Mouse (Mus musculus) olfactory bulb, adult 2 months (tissue): ENCODE measurements around the gene Hpcal4. TPM values are rescaled to one million over a fixed set of nuclear protein-coding genes. Genes with fewer than 3 reads are reported as not detected.
A peak's percentile ranks its signal among the peaks of the same experiment; 100 is the strongest.

Source experiments
- H3K27ac ChIP-seq: fragments of 200-500 bp; 2 replicates; pipeline ENCODE4 v1.5.1; 2012; ENCODE audit warnings: low read depth, low read length; ENCODE audit not compliant: insufficient read depth
- H3K4me1 ChIP-seq: fragments of 200-500 bp; 2 replicates; pipeline ENCODE4 v1.6.1; 2012; ENCODE audit warnings: low read length; ENCODE audit not compliant: control insufficient read depth, insufficient read depth
- H3K4me3 ChIP-seq: fragments of 200-500 bp; 2 replicates; pipeline ENCODE4 v1.5.1; 2012; ENCODE audit warnings: mild to moderate bottlenecking, low read depth, low read length, moderate library complexity; ENCODE audit not compliant: insufficient read depth
- CTCF ChIP-seq: fragments of 200-500 bp; IDR thresholded peaks from 2 replicates; pipeline ENCODE4 v1.5.1; 2012; ENCODE audit warnings: low read depth, mild to moderate bottlenecking, low read length, moderate library complexity; ENCODE audit not compliant: insufficient read depth
- POLR2A ChIP-seq: fragments of 200-500 bp; IDR thresholded peaks from 2 replicates; pipeline ENCODE4 v1.6.1; 2012; ENCODE audit warnings: mild to moderate bottlenecking, low read depth, low read length, moderate library complexity; ENCODE audit not compliant: insufficient read depth
- WGBS: fragments of 180-500 bp; shearing (Covaris S2); methylation state at CpG from one replicate; pipeline ENCODE4 v1.1.7; 2018; 5-methylcytosine and 5-hydroxymethylcytosine counted together
- polyA plus RNA-seq: library from polyadenylated mRNA; stranded (reverse); fragments of >200 nt; gene quantifications from 2 replicates; pipeline ENCODE4 v1.2.4, GENCODE M21; 2012; ENCODE audit warnings: low replicate concordance; ENCODE audit not compliant: missing spikeins, insufficient read depth, insufficient read length

Gene Hpcal4
- polyA plus RNA-seq, 1 experiment: 61.6 TPM

- Histone ChIP-seq H3K27ac (no peak overlapping the region), H3K4me3 (no peak overlapping the region), H3K4me1 (peaks cover 9% of the 10 kb centered on the region; the same call in 1 of the 2 replicates)
- TF ChIP-seq POLR2A (no peak), CTCF (no peak)
- WGBS: 63% methylated on average over 1 of the region's 1 CpGs
These were observed 32.3 kb downstream of the Hpcal4 start for GRCm38 (mm10) chr4:123215367-123215766.

- Histone ChIP-seq H3K4me3 (no peak overlapping the region), H3K4me1 (peaks cover 9% of the 10 kb centered on the region; the same call in 1 of the 2 replicates), H3K27ac (no peak overlapping the region)
- TF ChIP-seq POLR2A (no peak), CTCF (peak; percentile 52)
- WGBS: 18% methylated on average over 1 of the region's 1 CpGs
These were observed 33.8 kb downstream of the Hpcal4 start for GRCm38 (mm10) chr4:123216782-123217181.

DNA sequence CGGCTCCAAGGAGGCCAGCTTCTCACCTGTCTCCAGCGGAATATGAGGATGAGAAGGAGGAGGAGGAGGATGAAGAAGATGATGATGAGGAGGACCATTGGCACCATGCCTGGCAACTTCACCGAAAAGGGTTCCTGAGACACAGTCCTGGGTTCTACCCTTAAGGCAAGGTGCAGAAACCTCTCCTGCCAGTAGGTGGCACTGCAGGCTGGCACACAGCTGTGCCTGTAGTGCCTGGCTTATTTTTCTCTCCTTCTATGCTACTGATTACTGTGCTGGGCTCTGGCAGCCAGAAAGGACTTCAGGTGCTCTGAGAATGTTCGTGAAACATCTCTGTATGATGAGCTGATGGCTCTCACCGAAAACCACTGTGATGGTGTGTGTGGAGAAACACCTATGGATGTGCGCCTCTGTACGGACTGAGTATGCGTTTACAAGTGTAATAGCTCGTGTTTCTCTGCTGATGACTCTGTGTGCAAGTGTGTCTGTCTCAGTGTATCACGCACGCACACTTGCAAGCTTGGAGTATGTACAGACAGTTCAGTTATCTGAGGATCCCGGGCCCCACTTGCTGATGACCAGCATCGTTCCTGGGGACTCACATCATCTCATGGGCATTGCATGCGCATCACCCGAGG, 36.8 kb downstream of the Hpcal4 start:
- Histone ChIP-seq H3K4me3 (no peak overlapping the region), H3K27ac (no peak overlapping the region), H3K4me1 (peaks cover 7% of the 10 kb centered on the region; the same call in 1 of the 2 replicates)
- TF ChIP-seq POLR2A (no peak), CTCF (peak; percentile 80)
- 68% methylated on average over 15 of the region's 15 CpGs for WGBS

DNA sequence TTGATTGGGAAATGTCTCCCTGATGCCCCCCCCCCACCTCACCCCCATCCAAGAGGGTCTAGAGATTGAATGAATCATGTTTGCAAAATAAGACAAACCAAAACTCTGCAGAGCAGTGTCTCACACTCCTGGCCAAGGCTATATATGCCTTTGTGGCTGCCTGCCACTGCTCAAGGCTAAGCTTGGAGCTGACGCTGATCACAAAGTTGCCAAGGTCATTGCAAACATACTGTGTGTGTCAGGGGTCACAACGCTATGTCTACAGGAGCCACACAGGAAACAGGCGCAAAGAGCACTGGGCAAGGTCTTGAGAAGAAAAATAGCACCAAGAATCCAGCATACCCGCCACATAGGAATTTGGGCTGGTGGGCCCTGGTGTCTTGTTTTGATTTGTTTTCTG, 37.6 kb downstream of the Hpcal4 start:
- 92% methylated on average over 4 of the region's 4 CpGs for WGBS
- no peak overlapping the region for H3K27ac ChIP-seq
- TF ChIP-seq POLR2A: no peak
- TF ChIP-seq CTCF: no peak
- H3K4me1 ChIP-seq: 0 out of 2 replicates have a peak, but pooled peaks cover 4% of the 10 kb centered on the region
- no peak overlapping the region for H3K4me3 ChIP-seq

DNA sequence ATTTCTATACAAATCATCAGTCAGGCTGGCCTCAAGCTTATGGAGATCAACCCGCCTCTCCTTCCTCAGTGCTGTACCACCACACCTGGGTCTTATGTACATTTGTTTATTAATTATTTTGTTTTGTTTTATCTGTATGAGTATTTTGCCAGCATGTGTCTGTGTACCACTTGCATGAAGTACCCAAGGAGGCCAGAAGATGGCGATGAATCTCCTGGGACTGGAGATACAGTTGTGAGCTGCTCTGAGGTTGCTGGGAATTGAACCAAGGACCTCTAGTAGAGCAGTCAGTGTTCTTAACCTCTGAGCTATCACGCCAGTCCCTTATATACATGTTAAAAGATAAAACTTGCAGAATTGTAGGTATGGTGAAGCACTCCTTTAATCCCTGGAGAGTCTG, 40.3 kb downstream of the Hpcal4 start:
- WGBS: 72% methylated on average over 3 of the region's 3 CpGs
- Histone ChIP-seq H3K4me1 (peaks cover 15% of the 10 kb centered on the region), H3K27ac (no peak overlapping the region), H3K4me3 (no peak overlapping the region)
- no peak for TF ChIP-seq CTCF
- no peak for TF ChIP-seq POLR2A

DNA sequence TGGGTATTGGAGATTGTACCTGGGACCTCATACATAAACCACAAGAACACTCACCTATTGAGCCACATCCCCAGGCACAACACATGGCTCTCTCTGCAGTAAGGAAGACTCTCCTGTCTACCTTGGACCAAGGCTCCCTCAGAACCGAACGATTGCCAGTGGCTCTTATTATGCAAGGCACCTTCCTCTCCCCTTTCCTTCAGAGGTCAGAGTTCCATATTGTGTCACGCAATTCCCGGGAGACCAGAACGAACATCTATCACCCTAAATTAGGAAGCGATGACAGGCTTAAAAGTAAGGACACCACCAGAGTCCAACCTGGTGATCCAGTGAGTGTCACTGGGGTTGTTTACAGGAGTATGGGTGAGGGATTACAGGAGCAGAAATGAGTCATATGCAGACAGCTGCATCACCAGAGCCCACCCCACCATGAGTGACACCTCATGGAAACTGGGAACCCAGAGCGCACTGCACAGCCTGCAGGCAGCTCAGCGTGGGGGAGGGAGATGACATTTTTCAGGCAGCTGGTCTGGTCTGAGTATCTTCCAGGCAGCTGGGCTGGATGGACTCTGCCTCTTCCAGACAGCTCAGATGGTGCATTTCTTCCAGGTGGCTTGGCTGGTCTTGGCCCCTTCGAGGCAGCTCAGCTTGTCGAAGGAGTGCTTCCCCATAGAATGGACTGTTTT, 42.8 kb downstream of the Hpcal4 start:
- TF ChIP-seq CTCF (no peak), POLR2A (no peak)
- no peak overlapping the region for H3K27ac ChIP-seq
- peaks cover 15% of the 10 kb centered on the region for H3K4me1 ChIP-seq
- WGBS: 68% methylated on average over 10 of the region's 10 CpGs
- H3K4me3 ChIP-seq: no peak overlapping the region

- TF ChIP-seq POLR2A (no peak), CTCF (no peak)
- Histone ChIP-seq H3K27ac (no peak overlapping the region), H3K4me1 (peaks cover 15% of the 10 kb centered on the region), H3K4me3 (no peak overlapping the region)
- 32% methylated on average over 4 of the region's 4 CpGs for WGBS
These were observed 44.7 kb downstream of the Hpcal4 start for GRCm38 (mm10) chr4:123227707-123228106.

- Histone ChIP-seq H3K27ac (no peak overlapping the region), H3K4me1 (peaks cover 16% of the 10 kb centered on the region), H3K4me3 (no peak overlapping the region)
- 72% methylated on average over 2 of the region's 2 CpGs for WGBS
- TF ChIP-seq CTCF: no peak
- TF ChIP-seq POLR2A: no peak
These were observed 45.2 kb downstream of the Hpcal4 start for GRCm38 (mm10) chr4:123228270-123228669.

GRCm38 (mm10) chr4:123229166-123229565, 46.1 kb downstream of the Hpcal4 start:
- Histone ChIP-seq H3K27ac (no peak overlapping the region), H3K4me3 (no peak overlapping the region), H3K4me1 (peaks cover 22% of the 10 kb centered on the region)
- no peak for TF ChIP-seq POLR2A
- TF ChIP-seq CTCF: no peak
- 83% methylated on average over 11 of the region's 11 CpGs for WGBS
